Mouse (Mus musculus) heart, postnatal 0 days (tissue): Measurements from ENCODE around the gene Mov10. TPM values are rescaled to one million over a fixed set of nuclear protein-coding genes. Genes with fewer than 3 reads are reported as not detected.

ENCODE experiments used
- ATAC-seq: fragments of 200-750 bp; cut with Nextera tagmentation; 2 replicates; pipeline ENCODE4 v1.8.0; 2017; ENCODE audit warnings: low read depth, moderate number of reproducible peaks, moderate library complexity; ENCODE audit not compliant: insufficient read depth
- DNase-seq: peaks from one replicate; pipeline ENCODE4 v3.0.0-alpha.2; 2016; ENCODE audit warnings: low spot score
- H3K27ac ChIP-seq: fragments of 300-500 bp; sonication (generic); 2 replicates; pipeline ENCODE4 v1.5.1; 2014; ENCODE audit warnings: low read depth, mild to moderate bottlenecking
- H3K27me3 ChIP-seq: fragments of 300-500 bp; sonication (generic); 2 replicates; pipeline ENCODE4 v1.6.1; 2014; ENCODE audit warnings: low read length, mixed read lengths; ENCODE audit not compliant: control insufficient read depth, insufficient read depth
- H3K36me3 ChIP-seq: fragments of 300-500 bp; sonication (generic); replicated peaks from 2 replicates; pipeline ENCODE4 v1.6.1; 2014; ENCODE audit warnings: low read length, mixed read lengths; ENCODE audit not compliant: control insufficient read depth, insufficient read depth
- H3K4me1 ChIP-seq: fragments of 300-500 bp; sonication (generic); 2 replicates; pipeline ENCODE4 v1.6.1; 2014; ENCODE audit warnings: antibody characterized with exemption; ENCODE audit not compliant: control insufficient read depth, insufficient read depth
- H3K4me2 ChIP-seq: fragments of 300-500 bp; sonication (generic); 2 replicates; pipeline ENCODE4 v1.6.1; 2014; ENCODE audit warnings: low read depth, mild to moderate bottlenecking, low read length, moderate library complexity
- H3K4me3 ChIP-seq: fragments of 300-500 bp; sonication (generic); 2 replicates; pipeline ENCODE4 v1.5.1; 2014; ENCODE audit warnings: low read depth, low read length
- H3K9ac ChIP-seq: fragments of 300-500 bp; sonication (generic); replicated peaks from 2 replicates; pipeline ENCODE4 v1.6.1; 2014; ENCODE audit warnings: low read depth, low read length, mixed read lengths
- H3K9me3 ChIP-seq: fragments of 300-500 bp; sonication (generic); replicated peaks from 2 replicates; pipeline ENCODE4 v1.6.1; 2016; ENCODE audit warnings: low read length; ENCODE audit not compliant: control insufficient read depth
- CTCF ChIP-seq: IDR thresholded peaks from 2 replicates; pipeline ENCODE4 v1.5.1; 2016; ENCODE audit warnings: antibody characterized with exemption, control low read depth, low read depth
- EP300 ChIP-seq: IDR thresholded peaks from 2 replicates; pipeline ENCODE4 v1.6.1; 2016; ENCODE audit warnings: antibody characterized with exemption, low read depth
- WGBS: fragments of 180-500 bp; shearing (Covaris S2); extraction: QIAGEN DNeasy Blood & Tissue Kit; methylation state at CpG from one replicate; pipeline ENCODE4 v1.1.7; 2014; 5-methylcytosine and 5-hydroxymethylcytosine counted together
- polyA plus RNA-seq: library from polyadenylated mRNA; unstranded; fragments of >200 nt; fragmentation: Nextera tagmentation; extraction: Ambion mirVana; gene quantifications from 2 replicates; pipeline ENCODE4 v1.2.1, GENCODE M21; 2015
- total RNA-seq: library from RNA; depleted of rRNA; stranded (reverse); fragments of >200 nt; gene quantifications from 2 replicates; pipeline ENCODE4 v1.2.3, GENCODE M21; 2014; ENCODE audit warnings: low replicate concordance

Gene Mov10
- total and polyA plus RNA-seq, 2 experiments from 2014 or later = 14.0 to 20.2 TPM

GRCm38 (mm10) chr3:104804312-104804711 lies 14.1 kb downstream of the Mov10 start:
- no peak for ATAC-seq
- WGBS = 92% methylated on average over 10 of the region's 10 CpGs
- Histone ChIP-seq H3K4me3 (no peak overlapping the region), H3K27me3 (no peaks in the 10 kb centered on the region), H3K36me3 (peaks cover 67% of the 10 kb centered on the region), H3K4me1 (peaks cover 7% of the 10 kb centered on the region), H3K4me2 (no peak overlapping the region), H3K9ac (no peak overlapping the region), H3K27ac (no peak overlapping the region), H3K9me3 (no peaks in the 10 kb centered on the region)
- TF ChIP-seq EP300 (no peak), CTCF (no peak)
- no peak for DNase-seq

- 92% methylated on average over 6 of the region's 6 CpGs for WGBS
- Histone ChIP-seq H3K4me1 (peaks cover 7% of the 10 kb centered on the region), H3K36me3 (peaks cover 82% of the 10 kb centered on the region), H3K27me3 (no peaks in the 10 kb centered on the region), H3K9me3 (no peaks in the 10 kb centered on the region), H3K27ac (no peak overlapping the region), H3K4me3 (no peak overlapping the region), H3K9ac (no peak overlapping the region), H3K4me2 (no peak overlapping the region)
- ATAC-seq = no peak
- no peak for DNase-seq
- TF ChIP-seq CTCF = no peak
- no peak for TF ChIP-seq EP300
Measured at GRCm38 (mm10) chr3:104801481-104801880, 16.9 kb downstream of the Mov10 start.

- Histone ChIP-seq H3K36me3 (peaks cover 89% of the 10 kb centered on the region), H3K9me3 (no peaks in the 10 kb centered on the region), H3K9ac (no peak overlapping the region), H3K4me1 (peaks cover 3% of the 10 kb centered on the region), H3K27me3 (no peaks in the 10 kb centered on the region), H3K27ac (no peak overlapping the region), H3K4me3 (no peak overlapping the region), H3K4me2 (no peak overlapping the region)
- 91% methylated on average over 11 of the region's 11 CpGs for WGBS
- ATAC-seq (no peak), DNase-seq (no peak)
- no peak for TF ChIP-seq EP300
- no peak for TF ChIP-seq CTCF
Measured at GRCm38 (mm10) chr3:104800681-104801080, 17.7 kb downstream of the Mov10 start.

- no peak overlapping the region for H3K27ac ChIP-seq
- ATAC-seq = no peak
- no peak for DNase-seq
- WGBS = 73% methylated on average over 15 of the region's 15 CpGs
- H3K9me3 ChIP-seq = no peaks in the 10 kb centered on the region
- H3K36me3 ChIP-seq = peaks cover 64% of the 10 kb centered on the region
- H3K9ac ChIP-seq = no peak overlapping the region
- peaks cover 23% of the 10 kb centered on the region for H3K4me1 ChIP-seq
- no peak overlapping the region for H3K4me2 ChIP-seq
- H3K27me3 ChIP-seq = no peaks in the 10 kb centered on the region
- no peak overlapping the region for H3K4me3 ChIP-seq
- TF ChIP-seq CTCF (no peak), EP300 (no peak)
Measured at GRCm38 (mm10) chr3:104796430-104797082, 21.8 kb downstream of the Mov10 start.

GRCm38 (mm10) chr3:104795661-104796340 lies 22.6 kb downstream of the Mov10 start:
- no peak for TF ChIP-seq EP300
- no peak for TF ChIP-seq CTCF
- 66% methylated on average over 15 of the region's 15 CpGs for WGBS
- no peak for ATAC-seq
- Histone ChIP-seq H3K9ac (no peak overlapping the region), H3K36me3 (peaks cover 56% of the 10 kb centered on the region), H3K27ac (0 out of 2 replicates have a peak overlapping the region, but pooled peaks have one; percentile 66), H3K27me3 (no peaks in the 10 kb centered on the region), H3K4me3 (no peak overlapping the region), H3K4me2 (no peak overlapping the region), H3K9me3 (no peaks in the 10 kb centered on the region), H3K4me1 (peaks cover 30% of the 10 kb centered on the region)
- no peak for DNase-seq
